Mouse (Mus musculus): Measurements from ENCODE around the gene Lmo7. TPM values are rescaled to one million over a fixed set of nuclear protein-coding genes. Genes with fewer than 3 reads are reported as not detected.

The Lmo7 gene
- polyA plus RNA-seq, 1 experiment: 164 TPM

DNA sequence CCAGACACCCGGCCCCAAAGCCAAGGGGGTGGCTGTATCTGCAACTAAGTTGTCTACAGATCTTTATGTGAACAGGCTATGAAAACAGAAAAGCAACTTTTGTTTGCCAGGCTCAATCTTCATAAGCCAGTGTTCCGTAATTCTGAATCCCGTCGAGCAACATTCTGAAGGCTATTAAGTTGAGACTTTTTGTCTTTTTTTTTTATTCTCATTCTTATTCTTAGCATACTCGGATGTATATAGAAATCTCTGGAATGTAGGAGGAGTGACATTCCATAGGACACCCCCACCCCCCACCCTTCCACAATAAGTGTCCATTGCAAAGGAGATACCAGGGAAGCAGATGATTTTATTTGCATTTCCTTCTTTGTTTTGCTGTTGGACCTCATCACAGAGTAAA, 76.3 kb downstream of the Lmo7 start:
- H3K27ac ChIP-seq (ENCODE audit: insufficient read depth, low read depth, low read length): 0 out of 2 replicates have a peak overlapping the region, but pooled peaks have one; percentile 28
- H3K4me3 ChIP-seq (ENCODE audit: low read depth, low read length): no peak overlapping the region
- H3K4me1 ChIP-seq (ENCODE audit: control insufficient read depth, insufficient read depth, insufficient read length, low read length): no peaks in the 10 kb centered on the region
- TF ChIP-seq CTCF (IDR thresholded peaks at IDR 0.05; ENCODE audit: extremely low read depth, insufficient read length, insufficient replicate concordance, low read depth, low read length) (no peak), POLR2A (IDR thresholded peaks at IDR 0.05; ENCODE audit: low read depth, low read length) (no peak)
- H3K27me3 ChIP-seq (ENCODE audit: control insufficient read depth, insufficient read depth, low read length): no peaks in the 10 kb centered on the region
- H3K36me3 ChIP-seq (ENCODE audit: control insufficient read depth, insufficient read depth, low read length): no peaks in the 10 kb centered on the region
- 70% methylated on average over 5 of the region's 5 CpGs for WGBS

DNA sequence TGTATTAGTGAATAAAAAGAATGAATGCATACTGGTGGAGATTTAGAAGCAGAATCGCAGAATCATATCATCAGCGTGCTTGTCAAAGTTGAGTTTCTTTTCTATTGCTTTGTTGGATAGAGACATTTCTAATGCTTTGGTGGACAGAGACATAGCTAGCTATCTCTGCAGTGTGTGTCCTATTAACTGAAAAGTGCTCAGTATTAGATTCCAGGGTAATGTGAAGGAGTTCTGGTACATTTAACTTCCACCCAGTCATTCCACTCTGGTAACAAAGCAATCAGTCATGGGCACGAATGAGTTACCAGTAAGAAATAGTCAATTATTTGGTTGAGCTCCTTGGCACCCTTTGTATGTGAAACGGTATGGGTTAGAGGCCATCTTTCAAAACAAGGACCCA, 76.8 kb downstream of the Lmo7 start:
- H3K36me3 ChIP-seq (ENCODE audit: control insufficient read depth, insufficient read depth, low read length): no peaks in the 10 kb centered on the region
- no peak overlapping the region for H3K4me3 ChIP-seq (ENCODE audit: low read depth, low read length)
- H3K27me3 ChIP-seq (ENCODE audit: control insufficient read depth, insufficient read depth, low read length): no peaks in the 10 kb centered on the region
- no peak overlapping the region for H3K27ac ChIP-seq (ENCODE audit: insufficient read depth, low read depth, low read length)
- 89% methylated on average over 4 of the region's 4 CpGs for WGBS
- no peaks in the 10 kb centered on the region for H3K4me1 ChIP-seq (ENCODE audit: control insufficient read depth, insufficient read depth, insufficient read length, low read length)
- TF ChIP-seq CTCF (IDR thresholded peaks at IDR 0.05; ENCODE audit: extremely low read depth, insufficient read length, insufficient replicate concordance, low read depth, low read length) (no peak), POLR2A (IDR thresholded peaks at IDR 0.05; ENCODE audit: low read depth, low read length) (no peak)

DNA sequence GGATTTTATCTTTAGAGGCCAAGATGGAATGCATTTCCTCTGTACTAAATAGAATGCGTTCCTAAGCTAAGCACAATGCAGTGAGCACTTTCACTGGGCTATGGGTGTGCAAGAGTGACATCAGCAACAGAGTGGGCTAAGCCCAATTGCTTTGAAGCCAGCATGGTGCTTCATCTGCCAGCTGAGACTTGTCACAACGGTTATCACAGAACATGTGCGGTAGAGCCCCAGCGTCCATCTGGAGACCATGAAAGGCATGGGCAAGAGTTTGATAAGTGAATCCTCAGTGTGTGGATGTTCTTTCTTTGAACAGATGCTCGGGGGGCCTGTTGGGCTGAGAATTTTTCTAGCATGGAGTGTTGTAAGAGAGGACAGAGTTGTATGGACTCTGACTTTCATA, 86.7 kb downstream of the Lmo7 start:
- TF ChIP-seq CTCF (IDR thresholded peaks at IDR 0.05; ENCODE audit: extremely low read depth, insufficient read length, insufficient replicate concordance, low read depth, low read length) (no peak), POLR2A (IDR thresholded peaks at IDR 0.05; ENCODE audit: low read depth, low read length) (no peak)
- Histone ChIP-seq H3K27ac (ENCODE audit: insufficient read depth, low read depth, low read length) (no peak overlapping the region), H3K36me3 (ENCODE audit: control insufficient read depth, insufficient read depth, low read length) (no peaks in the 10 kb centered on the region), H3K4me3 (ENCODE audit: low read depth, low read length) (no peak overlapping the region), H3K4me1 (ENCODE audit: control insufficient read depth, insufficient read depth, insufficient read length, low read length) (no peaks in the 10 kb centered on the region), H3K27me3 (ENCODE audit: control insufficient read depth, insufficient read depth, low read length) (no peaks in the 10 kb centered on the region)
- 86% methylated on average over 5 of the region's 5 CpGs for WGBS

DNA sequence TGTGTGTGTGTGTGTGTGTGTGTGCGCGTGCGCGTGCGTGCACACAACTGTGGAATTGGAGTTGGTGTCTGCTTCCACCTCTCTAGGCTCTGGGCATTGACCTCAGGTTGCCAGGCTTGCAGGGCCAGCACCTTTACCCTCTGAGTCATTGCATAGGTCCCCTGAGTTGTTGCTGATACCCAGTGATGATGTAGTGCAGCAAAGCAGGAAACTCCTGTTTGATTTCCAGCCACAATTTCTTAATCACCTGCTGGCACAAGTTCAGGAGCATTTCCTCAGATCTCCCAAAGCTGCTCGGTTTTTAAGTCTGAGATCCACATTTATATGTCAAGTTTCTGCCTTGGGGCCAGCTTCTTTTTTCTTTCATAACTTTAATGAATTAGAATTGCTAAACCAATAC, 92.6 kb downstream of the Lmo7 start:
- 81% methylated on average over 6 of the region's 6 CpGs for WGBS
- TF ChIP-seq CTCF (IDR thresholded peaks at IDR 0.05; ENCODE audit: extremely low read depth, insufficient read length, insufficient replicate concordance, low read depth, low read length) (no peak), POLR2A (IDR thresholded peaks at IDR 0.05; ENCODE audit: low read depth, low read length) (no peak)
- Histone ChIP-seq H3K4me1 (ENCODE audit: control insufficient read depth, insufficient read depth, insufficient read length, low read length) (peaks cover 4% of the 10 kb centered on the region; the same call in 1 of the 2 replicates), H3K27ac (ENCODE audit: insufficient read depth, low read depth, low read length) (no peak overlapping the region), H3K4me3 (ENCODE audit: low read depth, low read length) (no peak overlapping the region), H3K27me3 (ENCODE audit: control insufficient read depth, insufficient read depth, low read length) (no peaks in the 10 kb centered on the region), H3K36me3 (ENCODE audit: control insufficient read depth, insufficient read depth, low read length) (no peaks in the 10 kb centered on the region)

DNA sequence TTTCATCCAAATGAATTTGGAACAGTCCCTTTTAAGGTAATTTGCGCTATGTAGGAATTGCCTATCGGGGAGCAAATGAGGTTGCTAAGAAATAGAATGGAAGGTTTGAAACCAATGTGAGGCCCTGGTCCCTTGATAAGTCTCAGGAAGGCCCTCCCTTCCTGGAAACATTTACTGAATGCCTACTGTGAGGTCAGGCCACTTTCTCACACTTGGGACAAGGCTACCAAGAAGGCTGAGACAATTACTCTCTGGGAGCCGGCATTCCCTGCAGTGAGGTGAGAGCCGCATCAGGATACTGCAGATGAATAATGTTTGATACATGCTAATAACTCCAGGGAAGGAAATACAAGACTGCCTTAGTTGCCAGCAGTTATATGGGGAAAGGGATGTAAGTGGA, 93.1 kb downstream of the Lmo7 start:
- Histone ChIP-seq H3K36me3 (ENCODE audit: control insufficient read depth, insufficient read depth, low read length) (no peaks in the 10 kb centered on the region), H3K4me3 (ENCODE audit: low read depth, low read length) (no peak overlapping the region), H3K27ac (ENCODE audit: insufficient read depth, low read depth, low read length) (peak overlapping the region; percentile 22; the same call in 1 of the 2 replicates), H3K27me3 (ENCODE audit: control insufficient read depth, insufficient read depth, low read length) (no peaks in the 10 kb centered on the region), H3K4me1 (ENCODE audit: control insufficient read depth, insufficient read depth, insufficient read length, low read length) (peaks cover 4% of the 10 kb centered on the region; the same call in 1 of the 2 replicates)
- WGBS: 88% methylated on average over 4 of the region's 4 CpGs
- no peak for TF ChIP-seq POLR2A (IDR thresholded peaks at IDR 0.05; ENCODE audit: low read depth, low read length)

DNA sequence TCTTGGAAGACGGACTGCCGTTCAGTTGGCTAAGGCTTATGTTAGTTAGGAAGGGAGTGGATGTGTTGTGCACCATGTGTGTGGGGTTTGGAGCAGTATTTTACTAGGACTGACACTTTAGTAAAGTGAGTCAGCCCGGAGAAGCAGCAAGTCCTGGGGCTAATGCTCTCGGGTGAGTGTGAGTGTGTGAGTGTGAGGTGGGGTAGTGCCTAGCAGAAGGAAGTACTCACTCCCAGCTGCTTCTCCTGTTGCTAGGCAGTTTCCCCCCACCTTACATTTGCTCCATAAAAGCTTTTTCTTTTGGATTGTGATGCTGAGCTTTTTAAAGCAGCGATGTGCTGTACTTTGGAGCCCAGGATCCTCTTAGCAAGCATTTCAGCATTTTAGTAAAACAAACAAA, 99.9 kb downstream of the Lmo7 start:
- Histone ChIP-seq H3K27ac (ENCODE audit: insufficient read depth, low read depth, low read length) (no peak overlapping the region), H3K27me3 (ENCODE audit: control insufficient read depth, insufficient read depth, low read length) (no peaks in the 10 kb centered on the region), H3K4me3 (ENCODE audit: low read depth, low read length) (no peak overlapping the region), H3K36me3 (ENCODE audit: control insufficient read depth, insufficient read depth, low read length) (no peaks in the 10 kb centered on the region), H3K4me1 (ENCODE audit: control insufficient read depth, insufficient read depth, insufficient read length, low read length) (peaks cover 14% of the 10 kb centered on the region; the same call in 1 of the 2 replicates)
- 53% methylated on average over 5 of the region's 5 CpGs for WGBS
- TF ChIP-seq CTCF (IDR thresholded peaks at IDR 0.05; ENCODE audit: extremely low read depth, insufficient read length, insufficient replicate concordance, low read depth, low read length) (no peak), POLR2A (IDR thresholded peaks at IDR 0.05; ENCODE audit: low read depth, low read length) (no peak)

DNA sequence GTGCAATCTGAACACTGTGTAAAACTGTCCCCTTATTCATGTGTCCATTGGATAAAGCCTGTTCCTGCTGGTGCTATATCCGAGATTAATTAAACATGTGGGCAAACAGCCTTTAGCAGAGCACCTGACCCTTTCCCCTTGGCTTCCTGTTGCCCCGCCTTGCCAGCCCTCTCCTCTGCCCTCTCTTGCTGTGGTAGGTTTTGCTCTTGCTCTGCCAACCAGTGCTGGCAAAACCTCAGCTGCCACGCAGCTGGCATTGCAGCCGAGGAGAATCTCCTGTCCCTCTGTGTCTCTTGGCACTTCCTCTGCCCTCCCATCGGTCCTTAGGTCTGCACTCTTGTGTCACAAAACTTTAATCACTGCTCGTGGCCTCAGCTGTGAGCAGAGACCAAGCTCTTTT, 100.4 kb downstream of the Lmo7 start:
- no peaks in the 10 kb centered on the region for H3K36me3 ChIP-seq (ENCODE audit: control insufficient read depth, insufficient read depth, low read length)
- H3K27ac ChIP-seq (ENCODE audit: insufficient read depth, low read depth, low read length): no peak overlapping the region
- H3K4me3 ChIP-seq (ENCODE audit: low read depth, low read length): no peak overlapping the region
- WGBS: 8% methylated on average over 6 of the region's 6 CpGs
- H3K27me3 ChIP-seq (ENCODE audit: control insufficient read depth, insufficient read depth, low read length): no peaks in the 10 kb centered on the region
- TF ChIP-seq CTCF (IDR thresholded peaks at IDR 0.05; ENCODE audit: extremely low read depth, insufficient read length, insufficient replicate concordance, low read depth, low read length) (no peak), POLR2A (IDR thresholded peaks at IDR 0.05; ENCODE audit: low read depth, low read length) (no peak)
- H3K4me1 ChIP-seq (ENCODE audit: control insufficient read depth, insufficient read depth, insufficient read length, low read length): peaks cover 14% of the 10 kb centered on the region; the same call in 1 of the 2 replicates

DNA sequence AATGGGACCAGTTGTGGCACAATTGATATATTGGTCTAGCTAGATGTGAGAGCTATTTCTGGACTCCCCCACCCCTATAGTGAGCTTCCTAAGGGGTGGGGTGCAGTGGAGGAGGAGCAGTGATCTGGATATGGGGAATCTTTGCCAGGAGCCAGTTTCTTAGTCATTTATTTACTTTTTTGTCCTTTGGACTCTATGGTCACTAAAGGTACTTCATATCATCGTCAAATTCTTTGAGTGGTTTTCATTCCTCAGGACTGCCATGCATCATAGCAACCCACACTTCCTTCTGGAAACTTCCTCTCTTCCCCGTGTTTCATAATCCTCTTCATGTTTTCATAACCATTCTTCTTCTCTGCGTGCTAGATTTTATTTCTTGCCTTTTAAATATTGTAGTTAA, 104.4 kb downstream of the Lmo7 start:
- Histone ChIP-seq H3K27ac (ENCODE audit: insufficient read depth, low read depth, low read length) (peak overlapping the region; percentile 71), H3K36me3 (ENCODE audit: control insufficient read depth, insufficient read depth, low read length) (no peaks in the 10 kb centered on the region), H3K27me3 (ENCODE audit: control insufficient read depth, insufficient read depth, low read length) (no peaks in the 10 kb centered on the region), H3K4me1 (ENCODE audit: control insufficient read depth, insufficient read depth, insufficient read length, low read length) (peaks cover 26% of the 10 kb centered on the region; the same call in 1 of the 2 replicates), H3K4me3 (ENCODE audit: low read depth, low read length) (no peak overlapping the region)
- 26% methylated on average over 3 of the region's 3 CpGs for WGBS
- TF ChIP-seq POLR2A (IDR thresholded peaks at IDR 0.05; ENCODE audit: low read depth, low read length): no peak
- no peak for TF ChIP-seq CTCF (IDR thresholded peaks at IDR 0.05; ENCODE audit: extremely low read depth, insufficient read length, insufficient replicate concordance, low read depth, low read length)
